Mouse (Mus musculus): ENCODE results near the gene Bbs9. TPM values are rescaled to one million over a fixed set of nuclear protein-coding genes. Genes with fewer than 3 reads are reported as not detected.

The Bbs9 gene
- total and polyA plus RNA-seq, 3 experiments: 6.9 to 9.1 (median 7.8) TPM

GRCm38 (mm10) chr9:22467371-22468169 lies 7.9 kb upstream of the Bbs9 start:
- dilution Hi-C loops (cut with MboI; ENCODE audit: extremely low pct_ligation_motif_present, extremely low pct_unique_long_range_greater_than_20kb, low sequenced_read_pairs): no loop called here
- H3K27me3 ChIP-seq (replicated peaks): no peaks in the 10 kb centered on the region
- H3K36me3 ChIP-seq (replicated peaks in 1 of 2; ENCODE audit: control insufficient read depth in 1 of 2, insufficient read depth in 1 of 2, low read length in 1 of 2): peaks cover 10 to 30% of the 10 kb centered on the region in 2 experiments
- H3K79me2 ChIP-seq (replicated peaks; ENCODE audit: control insufficient read depth, extremely low read depth, insufficient read depth, poor library complexity, severe bottlenecking): peaks cover 7% of the 10 kb centered on the region
- DNase-seq (ENCODE audit: extremely low read depth): peak; percentile 45
- no peak for TF ChIP-seq POLR2A (IDR thresholded peaks at IDR 0.05; ENCODE audit: low read depth, low read length)
- TF ChIP-seq BHLHE40 (IDR thresholded peaks at IDR 0.05; ENCODE audit: low read depth, low read length): peak; percentile 55
- TF ChIP-seq CTCF (conservative IDR thresholded peaks at IDR 0.05 in 1 of 2, IDR thresholded peaks at IDR 0.05 in 1 of 2; ENCODE audit: low read depth in 2 of 2, low read length in 2 of 2): no peak
- no peak for TF ChIP-seq TBP (conservative IDR thresholded peaks at IDR 0.05; ENCODE audit: low read depth, low read length)
- 0 out of 2 replicates have a peak, but pooled peaks have one; percentile 66 for TF ChIP-seq CHD1 (IDR thresholded peaks at IDR 0.05; ENCODE audit: low read depth, low read length)
- TF ChIP-seq UBTF (IDR thresholded peaks at IDR 0.05; ENCODE audit: low read depth, low read length): peak; percentile 32; the same call in 1 of the 2 replicates
- peak; percentile 11; the same call in 1 of the 2 replicates for TF ChIP-seq MXI1 (IDR thresholded peaks at IDR 0.05; ENCODE audit: low read depth, low read length)
- peak; percentile 50; the same call in 1 of the 2 replicates for TF ChIP-seq SIN3A (IDR thresholded peaks at IDR 0.05; ENCODE audit: low read length)
- TF ChIP-seq MAZ (IDR thresholded peaks at IDR 0.05; ENCODE audit: low read depth, low read length): 0 out of 2 replicates have a peak, but pooled peaks have one; percentile 10
- peak; percentile 25; the same call in 1 of the 2 replicates for TF ChIP-seq HCFC1 (IDR thresholded peaks at IDR 0.05; ENCODE audit: low read depth, low read length)
- peak; percentile 49; the same call in 1 of the 2 replicates for TF ChIP-seq NRF1 (IDR thresholded peaks at IDR 0.05; ENCODE audit: low read depth, low read length)
- peak overlapping the region; percentile 94 for H3K4me2 ChIP-seq (ENCODE audit: insufficient read depth, low read depth, poor library complexity, severe bottlenecking)
- peak overlapping the region; percentile 78 to 92 (median 84) for H3K4me3 ChIP-seq (replicated peaks in 1 of 3; ENCODE audit: low read depth in 2 of 3, low read length in 2 of 3, poor library complexity in 1 of 3)
- H3K9me3 ChIP-seq (replicated peaks; ENCODE audit: low read length): no peaks in the 10 kb centered on the region
- H3K27ac ChIP-seq (ENCODE audit: insufficient read depth, low read depth): peak overlapping the region; percentile 27
- in situ Hi-C loops (cut with MboI; ENCODE audit: low pct_ligation_motif_present, low pct_unique_long_range_greater_than_20kb, low sequenced_read_pairs): no loop called here
- H3K4me1 ChIP-seq (ENCODE audit: control insufficient read depth in 1 of 2, insufficient read depth in 2 of 2): 0 out of 4 replicates have a peak, but pooled peaks cover 0 to 7% of the 10 kb centered on the region in 2 experiments
- H3K9ac ChIP-seq (ENCODE audit: insufficient read depth, low read depth): peak overlapping the region; percentile 62

GRCm38 (mm10) chr9:22468170-22468898 lies 7.2 kb upstream of the Bbs9 start:
- dilution Hi-C loops (cut with MboI; ENCODE audit: extremely low pct_ligation_motif_present, extremely low pct_unique_long_range_greater_than_20kb, low sequenced_read_pairs): no loop called here
- peak overlapping the region; percentile 27 for H3K27ac ChIP-seq (ENCODE audit: insufficient read depth, low read depth)

More at GRCm38 (mm10) chr9:22468170-22468898, 7.2 kb upstream of the Bbs9 start:
- peak; percentile 81 for DNase-seq (ENCODE audit: extremely low read depth)
- H3K36me3 ChIP-seq (replicated peaks in 1 of 2; ENCODE audit: control insufficient read depth in 1 of 2, insufficient read depth in 1 of 2, low read length in 1 of 2): peaks cover 10 to 26% of the 10 kb centered on the region in 2 experiments
- H3K4me3 ChIP-seq (replicated peaks in 1 of 3; ENCODE audit: low read depth in 2 of 3, low read length in 2 of 3, poor library complexity in 1 of 3): peak overlapping the region; percentile 78 to 92 (median 84)
- in situ Hi-C loops (cut with MboI; ENCODE audit: low pct_ligation_motif_present, low pct_unique_long_range_greater_than_20kb, low sequenced_read_pairs): no loop called here
- H3K79me2 ChIP-seq (replicated peaks; ENCODE audit: control insufficient read depth, extremely low read depth, insufficient read depth, poor library complexity, severe bottlenecking): peaks cover 7% of the 10 kb centered on the region
- 0 out of 4 replicates have a peak, but pooled peaks cover 0 to 7% of the 10 kb centered on the region in 2 experiments for H3K4me1 ChIP-seq (ENCODE audit: control insufficient read depth in 1 of 2, insufficient read depth in 2 of 2)
- H3K4me2 ChIP-seq (ENCODE audit: insufficient read depth, low read depth, poor library complexity, severe bottlenecking): peak overlapping the region; percentile 95
- no peaks in the 10 kb centered on the region for H3K9me3 ChIP-seq (replicated peaks; ENCODE audit: low read length)
- no peaks in the 10 kb centered on the region for H3K27me3 ChIP-seq (replicated peaks)
- TF ChIP-seq ZNF384 (IDR thresholded peaks at IDR 0.05; ENCODE audit: low read depth, low read length): peak; percentile 94
- TF ChIP-seq TCF12 (IDR thresholded peaks at IDR 0.05; ENCODE audit: low read depth, low read length): peak; percentile 44; the same call in 1 of the 2 replicates
- 0 out of 2 replicates have a peak, but pooled peaks have one; percentile 39 for TF ChIP-seq TBP (conservative IDR thresholded peaks at IDR 0.05; ENCODE audit: low read depth, low read length)
- TF ChIP-seq HCFC1 (IDR thresholded peaks at IDR 0.05; ENCODE audit: low read depth, low read length): peak; percentile 57
- TF ChIP-seq MXI1 (IDR thresholded peaks at IDR 0.05; ENCODE audit: low read depth, low read length): peak; percentile 53
- TF ChIP-seq IRF4 (IDR thresholded peaks at IDR 0.05; ENCODE audit: low read depth, low read length): no peak
- TF ChIP-seq PAX5 (IDR thresholded peaks at IDR 0.05; ENCODE audit: low read length): no peak
- peak; percentile 77; the same call in 1 of the 2 replicates for TF ChIP-seq MAZ (IDR thresholded peaks at IDR 0.05; ENCODE audit: low read depth, low read length)
- no peak for TF ChIP-seq KAT2A (IDR thresholded peaks at IDR 0.05; ENCODE audit: insufficient replicate concordance, low read length)
- TF ChIP-seq SMC3 (IDR thresholded peaks at IDR 0.05; ENCODE audit: low read depth, low read length): no peak
- TF ChIP-seq ZMIZ1 (IDR thresholded peaks at IDR 0.05; ENCODE audit: low read depth, low read length): peak; percentile 78
- peak; percentile 92 for TF ChIP-seq NELFE (IDR thresholded peaks at IDR 0.05; ENCODE audit: low read depth, low read length)
- no peak for TF ChIP-seq JUND (conservative IDR thresholded peaks at IDR 0.05; ENCODE audit: low read depth, low read length)
- peak; percentile 90 for TF ChIP-seq ELF1 (IDR thresholded peaks at IDR 0.05; ENCODE audit: low read depth, low read length)
- peak; percentile 75 for TF ChIP-seq BHLHE40 (IDR thresholded peaks at IDR 0.05; ENCODE audit: low read depth, low read length)
- TF ChIP-seq POLR2A (IDR thresholded peaks at IDR 0.05; ENCODE audit: low read depth, low read length): peak; percentile 94
- 0 out of 2 replicates have a peak, but pooled peaks have one; percentile 36 for TF ChIP-seq POLR2AphosphoS2 (IDR thresholded peaks at IDR 0.05; ENCODE audit: low read depth, low read length)
- H3K9ac ChIP-seq (ENCODE audit: insufficient read depth, low read depth): peak overlapping the region; percentile 73
